Mouse (Mus musculus): ENCODE results near the gene Myo19.
"Not testable (repeated sequence)": the region's sequence is repeated elsewhere in the genome, so short reads cannot be mapped to it uniquely, and the experiment has no call there.

Gene Myo19

DNA sequence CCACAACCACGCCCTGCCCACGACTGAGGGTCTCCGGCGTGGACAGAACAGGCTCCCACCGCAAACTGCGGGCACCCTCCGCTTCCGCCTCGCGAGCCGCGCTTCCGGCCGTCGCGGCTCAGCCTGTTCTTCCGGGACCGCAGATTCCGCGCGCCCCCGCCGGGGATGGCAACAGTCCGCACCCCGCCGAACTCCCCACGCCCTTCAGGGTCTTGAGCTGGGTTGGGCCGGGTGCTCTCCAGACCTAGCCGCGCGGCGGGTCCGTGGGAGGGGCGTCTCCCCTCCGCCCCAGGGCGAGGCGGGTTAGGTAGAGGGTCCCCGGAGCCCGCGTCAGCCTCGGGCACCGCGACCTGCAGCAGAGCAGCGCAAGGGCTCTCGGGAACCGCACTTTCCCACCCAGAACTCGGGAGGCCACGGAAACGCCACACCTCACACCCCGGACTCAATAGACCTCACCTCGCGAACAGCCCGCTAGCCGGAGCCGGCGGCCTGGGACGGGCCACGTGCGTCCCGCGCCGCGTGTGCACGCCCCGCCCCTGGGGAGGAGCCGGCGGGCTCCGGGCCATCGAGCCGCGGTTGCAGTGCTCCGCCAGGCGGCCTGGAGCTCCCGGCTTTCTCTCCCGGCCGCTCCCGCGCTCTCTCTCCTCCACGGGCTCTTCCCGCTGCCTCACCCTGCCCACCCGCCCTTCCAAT lies at the start of gene Myo19, which contains the start of gene Pigw:
Gene Myo19, plus strand, starts transcription at position 377 of the 693 bp plus-strand sequence.
Gene Pigw, minus strand, starts transcription at position 514 of the 693 bp plus-strand sequence.
- DNase-seq = peak; percentile 86 to 92

GRCm38 (mm10) chr11:84839330-84839729 lies 40.6 kb upstream of the Myo19 start:
- DNase-seq = no peak

- DNase-seq = no peak
Observed at GRCm38 (mm10) chr11:84846741-84847474, 33.0 kb upstream of the Myo19 start.

- no peak for DNase-seq
Observed at GRCm38 (mm10) chr11:84847475-84848090, 32.4 kb upstream of the Myo19 start.

DNA sequence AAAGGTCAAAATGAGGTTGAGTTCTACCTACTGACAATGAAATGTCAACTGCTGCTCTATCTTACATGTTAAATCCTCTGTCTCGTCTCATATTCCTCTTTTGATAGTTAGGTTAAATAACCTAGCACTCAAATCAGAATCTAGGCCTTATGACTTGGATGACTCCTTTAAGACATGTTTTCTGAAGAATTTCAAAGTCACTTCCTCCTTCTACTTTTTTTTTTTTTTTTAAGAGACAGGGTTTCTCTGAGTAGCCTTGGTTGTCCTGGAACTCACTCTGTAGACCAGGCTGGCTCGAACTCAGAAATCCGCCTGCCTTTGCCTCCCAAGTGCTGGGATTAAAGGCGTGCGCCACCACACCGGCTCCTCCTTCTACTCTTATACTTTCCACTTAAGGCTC lies 24.7 kb upstream of the Myo19 start:
- DNase-seq = no peak

- DNase-seq = no peak
Observed at GRCm38 (mm10) chr11:84865268-84865667, 14.7 kb upstream of the Myo19 start.

DNA sequence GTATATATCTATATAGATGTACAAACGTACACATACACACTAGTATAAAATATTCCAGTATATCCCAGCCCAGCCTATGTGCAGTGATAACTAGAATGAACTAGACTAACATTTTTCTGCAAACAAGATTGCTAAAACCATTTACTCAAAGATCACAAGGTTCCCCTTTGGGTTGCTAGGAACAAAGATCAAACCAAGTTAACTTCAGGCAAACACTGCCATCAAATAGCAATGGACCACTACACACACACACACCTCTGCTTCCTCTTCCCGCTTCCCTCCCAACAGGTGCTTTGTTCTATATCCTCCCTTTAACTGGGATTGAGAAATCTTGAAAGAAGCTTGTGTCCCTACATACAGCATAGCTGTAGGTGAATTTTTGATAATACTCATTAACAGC lies 12.4 kb upstream of the Myo19 start:
- DNase-seq = no peak

- DNase-seq = no peak
Observed at GRCm38 (mm10) chr11:84868786-84869259, 11.1 kb upstream of the Myo19 start.

DNA sequence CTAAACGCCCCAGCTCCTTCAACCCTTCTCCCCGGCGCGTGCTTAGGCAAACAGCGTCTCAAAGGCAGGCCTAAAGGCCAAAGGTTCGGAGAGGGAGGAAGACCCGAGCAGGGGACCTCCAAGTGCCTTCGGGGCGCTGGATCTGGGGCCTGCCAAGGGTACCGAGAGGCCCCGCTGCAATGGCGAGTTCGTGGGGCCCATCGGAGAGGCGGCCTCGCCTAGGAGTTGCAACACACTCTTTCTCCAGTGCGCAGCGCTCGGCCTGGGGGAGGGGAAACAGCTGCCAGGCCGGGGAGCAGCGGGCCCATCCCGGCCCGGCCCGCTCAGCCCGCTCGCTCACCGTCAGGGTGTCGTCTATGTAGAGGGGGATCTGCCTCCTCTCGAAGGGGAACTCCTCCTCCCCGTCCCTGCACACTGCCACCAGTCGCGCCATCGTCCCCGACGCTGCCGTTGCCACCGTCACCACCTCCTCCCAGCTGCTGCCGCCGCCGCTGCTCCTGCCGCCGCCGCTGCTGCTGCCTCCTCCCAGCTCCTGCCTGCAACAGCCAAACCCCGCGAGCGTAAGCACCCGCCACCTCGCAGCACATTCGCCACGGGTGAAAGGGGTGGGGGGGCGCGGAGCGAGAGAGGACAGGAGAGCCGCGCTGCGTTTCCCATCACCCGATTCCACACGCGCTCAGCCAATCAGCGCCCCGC lies 10.3 kb upstream of the Myo19 start:
- peak; percentile 92 to 96 for DNase-seq

- peak; percentile 93 to 96 for DNase-seq
Observed at GRCm38 (mm10) chr11:84870337-84871043, 9.5 kb upstream of the Myo19 start, which contains the start of gene Ggnbp2. TSS of gene Ggnbp2 (minus strand) at chr11:84870817.

DNA sequence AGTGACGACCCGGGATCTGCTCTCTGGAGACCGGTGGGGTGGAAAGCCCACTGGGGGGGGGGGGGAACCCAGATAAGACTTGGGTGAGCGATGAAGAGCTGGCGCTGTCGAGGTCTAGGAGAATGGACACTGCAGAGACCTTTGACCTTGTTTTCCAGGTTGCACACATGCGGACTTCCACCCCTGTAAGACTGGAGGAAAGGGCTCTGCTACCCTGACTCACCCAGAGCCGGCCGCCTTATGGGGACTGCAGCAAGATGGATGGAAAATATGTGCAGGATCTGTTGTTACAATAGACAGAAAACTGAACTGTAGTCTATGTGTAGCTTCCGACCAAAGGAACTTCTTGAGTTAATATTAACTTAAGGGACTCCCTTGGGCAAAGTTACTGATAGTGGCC lies 8.9 kb upstream of the Myo19 start:
- no peak for DNase-seq

DNA sequence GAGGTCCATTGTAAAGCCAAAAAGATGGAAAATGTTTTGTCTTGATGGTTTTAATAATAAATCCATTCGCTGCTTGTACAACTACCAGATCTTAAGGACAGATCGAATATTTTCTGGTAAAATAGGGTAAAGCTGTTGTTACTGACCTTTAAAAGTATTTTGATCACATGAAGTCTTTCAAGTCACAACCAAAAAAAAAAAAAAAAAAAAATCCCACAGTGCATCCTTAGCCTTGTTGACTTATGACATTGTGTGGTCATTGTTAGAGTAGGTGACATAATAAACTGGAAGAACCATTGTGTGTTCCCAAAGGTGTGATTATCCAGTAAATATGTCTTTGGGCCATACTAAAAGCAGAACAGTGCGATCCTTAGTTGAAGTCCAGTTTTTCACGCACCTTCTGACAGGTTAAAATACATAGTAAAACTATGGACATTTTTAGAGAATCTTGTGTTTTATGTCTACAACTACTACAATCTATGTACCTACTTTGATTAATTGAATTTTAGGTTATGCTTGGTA lies 8.3 kb upstream of the Myo19 start:
- DNase-seq = no peak

- no peak for DNase-seq
Observed at GRCm38 (mm10) chr11:84873042-84873833, 6.7 kb upstream of the Myo19 start.

DNA sequence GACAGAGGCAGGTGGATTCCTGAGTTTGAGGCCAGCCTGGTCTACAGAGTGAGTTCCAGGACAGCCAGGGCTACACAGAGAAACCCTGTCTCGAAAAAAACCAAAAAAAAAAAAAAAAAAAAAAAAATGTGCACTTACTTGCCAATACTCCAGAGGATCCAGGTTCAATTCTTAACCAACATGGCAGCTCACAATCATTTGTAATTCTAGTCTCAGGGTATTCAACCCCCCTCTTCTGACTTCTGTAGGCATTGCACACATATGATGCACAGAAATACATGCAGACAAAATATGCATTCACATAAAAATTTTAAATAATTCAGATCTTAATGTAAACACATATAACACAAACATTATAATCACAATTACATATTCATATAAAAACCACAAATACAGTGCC lies 3.9 kb upstream of the Myo19 start:
- not testable (repeated sequence) for DNase-seq

- no peak for DNase-seq
Observed at GRCm38 (mm10) chr11:84879007-84879771, 759 bp upstream of the Myo19 start.

GRCm38 (mm10) chr11:84880465-84880961 lies 565 bp downstream of the Myo19 start:
- peak in 1 of 2 experiments; percentile 71 for DNase-seq

GRCm38 (mm10) chr11:84880971-84881370 lies 1.0 kb downstream of the Myo19 start:
- DNase-seq = no peak

DNA sequence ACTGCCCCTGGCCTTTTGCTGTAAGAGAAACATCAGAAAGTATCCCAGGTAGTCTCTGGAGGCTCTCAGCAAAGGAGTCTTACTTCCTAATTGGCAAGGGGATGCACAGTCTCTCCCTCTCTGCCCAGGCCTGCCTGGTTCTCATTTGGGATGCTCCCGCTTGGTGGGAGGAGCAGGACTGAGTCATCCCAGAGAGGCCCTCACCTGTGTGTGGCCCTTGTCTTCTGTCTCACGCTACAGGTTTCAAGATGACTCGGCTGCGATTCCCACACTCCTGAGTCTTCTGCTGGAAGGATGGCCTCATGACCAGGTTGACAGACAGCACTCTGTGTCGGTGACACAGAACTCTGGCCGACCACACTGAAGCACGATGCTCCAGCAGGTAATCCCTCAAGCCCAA lies 2.4 kb downstream of the Myo19 start:
- no peak for DNase-seq

DNA sequence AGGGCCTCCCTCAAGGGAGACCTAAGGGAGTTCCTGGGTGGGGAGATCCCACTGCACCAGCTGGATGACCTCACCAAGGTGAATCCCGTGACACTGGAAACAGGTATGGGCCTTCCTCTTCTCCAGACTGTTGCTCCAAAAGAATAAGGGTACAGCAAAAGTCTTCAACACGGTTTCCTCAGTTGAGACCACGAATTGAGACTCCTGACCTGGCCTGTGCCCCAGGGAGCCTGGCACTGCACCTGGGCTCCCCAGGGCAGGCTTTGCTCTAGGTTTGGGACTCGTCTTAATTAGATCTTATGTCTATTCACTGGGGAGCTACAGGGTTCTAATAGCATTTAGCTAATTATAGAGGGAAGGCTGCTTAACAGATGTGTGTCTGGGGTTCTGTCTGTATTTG lies 5.3 kb downstream of the Myo19 start:
- DNase-seq = no peak

GRCm38 (mm10) chr11:84886236-84886635 lies 6.3 kb downstream of the Myo19 start:
- no peak for DNase-seq

All from cerebellum, postnatal 25 days (tissue).